Mouse (Mus musculus) midbrain, postnatal 0 days (tissue): ENCODE measurements at regions not wholly inside any gene's neighbourhood (a gene's known extent, or its start where the extent isn't known, plus 50 kb on each side); places are given as distances from the start of the nearest gene placed in this dataset.

Source experiments
- ATAC-seq: fragments of 200-750 bp; cut with Nextera tagmentation; 2 replicates; pipeline ENCODE4 v1.8.0; 2017; ENCODE audit warnings: moderate number of reproducible peaks, mild to moderate bottlenecking, moderate TSS enrichment, moderate library complexity; ENCODE audit not compliant: low FRiP score
- DNase-seq: peaks from one replicate; pipeline ENCODE4 v3.0.0-alpha.2; 2015; ENCODE audit warnings: low spot score
- H3K27ac ChIP-seq: fragments of 300-500 bp; sonication (generic); 2 replicates; pipeline ENCODE4 v1.5.1; 2014; ENCODE audit warnings: low read depth, mild to moderate bottlenecking, low read length, mixed read lengths
- H3K27me3 ChIP-seq: fragments of 300-500 bp; sonication (generic); 2 replicates; pipeline ENCODE4 v1.6.1; 2014; ENCODE audit warnings: low read length, control low read depth, mixed read lengths; ENCODE audit not compliant: insufficient read depth
- H3K36me3 ChIP-seq: fragments of 300-500 bp; sonication (generic); 2 replicates; pipeline ENCODE4 v1.6.1; 2014; ENCODE audit warnings: low read length, control low read depth, mixed read lengths; ENCODE audit not compliant: insufficient read depth
- H3K4me1 ChIP-seq: fragments of 300-500 bp; sonication (generic); 2 replicates; pipeline ENCODE4 v1.6.1; 2014; ENCODE audit warnings: mild to moderate bottlenecking, control low read depth, antibody characterized with exemption, low read length, mixed read lengths; ENCODE audit not compliant: insufficient read depth
- H3K4me2 ChIP-seq: fragments of 300-500 bp; sonication (generic); 2 replicates; pipeline ENCODE4 v1.6.1; 2014; ENCODE audit warnings: low read depth, mild to moderate bottlenecking, low read length, mixed read lengths; ENCODE audit not compliant: poor library complexity, severe bottlenecking
- H3K4me3 ChIP-seq: fragments of 300-500 bp; sonication (generic); 2 replicates; pipeline ENCODE4 v1.5.1; 2014; ENCODE audit warnings: low read depth, mild to moderate bottlenecking, low read length, moderate library complexity
- H3K9ac ChIP-seq: fragments of 300-500 bp; sonication (generic); replicated peaks from 2 replicates; pipeline ENCODE4 v1.6.1; 2014; ENCODE audit warnings: mild to moderate bottlenecking, low read length, moderate library complexity, mixed read lengths; ENCODE audit not compliant: poor library complexity, severe bottlenecking
- H3K9me3 ChIP-seq: fragments of 300-500 bp; sonication (generic); 2 replicates; pipeline ENCODE4 v1.6.1; 2016; ENCODE audit warnings: low read length, control low read depth
- CTCF ChIP-seq: IDR thresholded peaks from 2 replicates; pipeline ENCODE4 v1.5.1; 2016; ENCODE audit warnings: antibody characterized with exemption, mild to moderate bottlenecking
- WGBS: fragments of 180-500 bp; shearing (Covaris S2); extraction: QIAGEN DNeasy Blood & Tissue Kit; methylation state at CpG from one replicate; pipeline ENCODE4 v1.1.7; 2014; 5-methylcytosine and 5-hydroxymethylcytosine counted together

GRCm38 (mm10) chr4:105996893-105997630, 207.4 kb downstream of the Gm12728 start:
- 78% methylated on average over 3 of the region's 3 CpGs for WGBS

GRCm38 (mm10) chr4:106002516-106002915, 212.8 kb downstream of the Gm12728 start:
- Histone ChIP-seq H3K9me3 (no peaks in the 10 kb centered on the region), H3K4me3 (no peak overlapping the region), H3K4me2 (no peak overlapping the region), H3K27ac (no peak overlapping the region), H3K27me3 (no peaks in the 10 kb centered on the region), H3K36me3 (no peaks in the 10 kb centered on the region), H3K9ac (no peak overlapping the region), H3K4me1 (no peaks in the 10 kb centered on the region)
- TF ChIP-seq CTCF: no peak
- 94% methylated on average over 3 of the region's 3 CpGs for WGBS
- ATAC-seq (no peak), DNase-seq (no peak)

More at GRCm38 (mm10) chr4:105996893-105997630, 207.4 kb downstream of the Gm12728 start:
- Histone ChIP-seq H3K4me2 (no peak overlapping the region), H3K27me3 (no peaks in the 10 kb centered on the region), H3K9me3 (no peaks in the 10 kb centered on the region), H3K27ac (no peak overlapping the region), H3K4me1 (no peaks in the 10 kb centered on the region), H3K9ac (no peak overlapping the region), H3K36me3 (no peaks in the 10 kb centered on the region), H3K4me3 (no peak overlapping the region)
- DNase-seq: no peak
- ATAC-seq: no peak
- TF ChIP-seq CTCF: no peak

GRCm38 (mm10) chr4:106005936-106006335, 216.3 kb downstream of the Gm12728 start:
- ATAC-seq (no peak), DNase-seq (no peak)
- H3K27me3 ChIP-seq: no peaks in the 10 kb centered on the region
- H3K4me3 ChIP-seq: no peak overlapping the region
- TF ChIP-seq CTCF: no peak
- 89% methylated on average over 5 of the region's 5 CpGs for WGBS
- no peaks in the 10 kb centered on the region for H3K9me3 ChIP-seq
- no peak overlapping the region for H3K4me2 ChIP-seq
- H3K4me1 ChIP-seq: no peaks in the 10 kb centered on the region
- H3K36me3 ChIP-seq: no peaks in the 10 kb centered on the region
- no peak overlapping the region for H3K9ac ChIP-seq
- no peak overlapping the region for H3K27ac ChIP-seq

GRCm38 (mm10) chr4:106007334-106008190, 217.9 kb downstream of the Gm12728 start:
- no peaks in the 10 kb centered on the region for H3K4me1 ChIP-seq
- H3K9ac ChIP-seq: no peak overlapping the region
- H3K36me3 ChIP-seq: no peaks in the 10 kb centered on the region
- no peak for TF ChIP-seq CTCF
- WGBS: 45% methylated on average over 8 of the region's 8 CpGs
- H3K4me3 ChIP-seq: no peak overlapping the region
- H3K27me3 ChIP-seq: no peaks in the 10 kb centered on the region
- H3K4me2 ChIP-seq: no peak overlapping the region
- peak overlapping the region; percentile 34 for H3K27ac ChIP-seq
- peak; percentile 61 for DNase-seq
- ATAC-seq: no peak
- no peaks in the 10 kb centered on the region for H3K9me3 ChIP-seq

GRCm38 (mm10) chr4:106017065-106017646, 227.5 kb downstream of the Gm12728 start:
- DNase-seq: no peak
- WGBS: 88% methylated on average over 6 of the region's 6 CpGs
- no peaks in the 10 kb centered on the region for H3K4me1 ChIP-seq

More at GRCm38 (mm10) chr4:106017065-106017646, 227.5 kb downstream of the Gm12728 start:
- no peak for TF ChIP-seq CTCF
- Histone ChIP-seq H3K27ac (no peak overlapping the region), H3K4me2 (no peak overlapping the region), H3K9ac (no peak overlapping the region), H3K27me3 (no peaks in the 10 kb centered on the region), H3K9me3 (no peaks in the 10 kb centered on the region), H3K4me3 (no peak overlapping the region), H3K36me3 (no peaks in the 10 kb centered on the region)
- no peak for ATAC-seq
